Mouse (Mus musculus) spleen, adult 2 months (tissue): ENCODE data around the gene Gm48552.

ENCODE experiments used
- CTCF ChIP-seq: fragments of 200-500 bp; IDR thresholded peaks from 2 replicates; pipeline ENCODE4 v1.5.1; 2011; ENCODE audit warnings: mild to moderate bottlenecking, inconsistent platforms; ENCODE audit not compliant: insufficient read depth, insufficient read length, insufficient replicate concordance; ENCODE audit errors: extremely low read depth
- POLR2A ChIP-seq: fragments of 200-500 bp; IDR thresholded peaks from 2 replicates; pipeline ENCODE4 v1.6.1; 2011; ENCODE audit warnings: low read depth, low read length, inconsistent platforms

GRCm38 (mm10) chr10:81382039-81382438, 6.8 kb upstream of the Gm48552 start:
- no peak for TF ChIP-seq CTCF
- TF ChIP-seq POLR2A = no peak
